Mouse (Mus musculus): ENCODE results near the gene Foxf1.

DNA sequence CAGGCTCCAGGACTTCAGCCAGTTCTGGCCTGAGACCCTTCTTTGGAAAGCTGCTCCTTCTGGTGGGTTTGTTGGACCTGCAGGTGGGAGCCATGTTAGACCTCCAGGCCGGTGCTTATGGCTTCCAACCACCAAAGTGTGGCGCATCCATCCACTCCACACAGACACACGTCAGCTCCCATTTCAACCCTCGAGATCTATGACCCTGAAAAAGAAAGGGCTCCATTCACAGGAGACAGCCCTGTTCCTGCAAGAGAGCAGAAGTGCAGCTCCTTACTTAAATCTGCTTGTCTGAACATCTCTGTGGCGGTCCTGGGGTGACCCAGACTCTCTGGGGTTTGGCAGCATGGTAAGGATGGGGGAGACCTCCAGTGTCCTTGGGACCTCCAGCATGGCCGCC, 9.3 kb downstream of the Foxf1 start:
- TF ChIP-seq CTCF (IDR thresholded peaks at IDR 0.05; ENCODE audit: control insufficient read depth, insufficient read depth, insufficient read length) = no peak
- no peak for TF ChIP-seq USF1 (IDR thresholded peaks at IDR 0.05; ENCODE audit: low read depth)
